Mouse (Mus musculus) heart, postnatal 0 days (tissue): ENCODE data around the gene Ckap2l. TPM values are rescaled to one million over a fixed set of nuclear protein-coding genes. Genes with fewer than 3 reads are reported as not detected.

ENCODE experiments used
- ATAC-seq: fragments of 200-750 bp; cut with Nextera tagmentation; 2 replicates; pipeline ENCODE4 v1.8.0; 2017; ENCODE audit warnings: low read depth, moderate number of reproducible peaks, moderate library complexity; ENCODE audit not compliant: insufficient read depth
- DNase-seq: peaks from one replicate; pipeline ENCODE4 v3.0.0-alpha.2; 2016; ENCODE audit warnings: low spot score
- H3K27ac ChIP-seq: fragments of 300-500 bp; sonication (generic); 2 replicates; pipeline ENCODE4 v1.5.1; 2014; ENCODE audit warnings: low read depth, mild to moderate bottlenecking
- H3K27me3 ChIP-seq: fragments of 300-500 bp; sonication (generic); 2 replicates; pipeline ENCODE4 v1.6.1; 2014; ENCODE audit warnings: low read length, mixed read lengths; ENCODE audit not compliant: control insufficient read depth, insufficient read depth
- H3K36me3 ChIP-seq: fragments of 300-500 bp; sonication (generic); replicated peaks from 2 replicates; pipeline ENCODE4 v1.6.1; 2014; ENCODE audit warnings: low read length, mixed read lengths; ENCODE audit not compliant: control insufficient read depth, insufficient read depth
- H3K4me1 ChIP-seq: fragments of 300-500 bp; sonication (generic); 2 replicates; pipeline ENCODE4 v1.6.1; 2014; ENCODE audit warnings: antibody characterized with exemption; ENCODE audit not compliant: control insufficient read depth, insufficient read depth
- H3K4me2 ChIP-seq: fragments of 300-500 bp; sonication (generic); 2 replicates; pipeline ENCODE4 v1.6.1; 2014; ENCODE audit warnings: low read depth, mild to moderate bottlenecking, low read length, moderate library complexity
- H3K4me3 ChIP-seq: fragments of 300-500 bp; sonication (generic); 2 replicates; pipeline ENCODE4 v1.5.1; 2014; ENCODE audit warnings: low read depth, low read length
- H3K9ac ChIP-seq: fragments of 300-500 bp; sonication (generic); replicated peaks from 2 replicates; pipeline ENCODE4 v1.6.1; 2014; ENCODE audit warnings: low read depth, low read length, mixed read lengths
- H3K9me3 ChIP-seq: fragments of 300-500 bp; sonication (generic); replicated peaks from 2 replicates; pipeline ENCODE4 v1.6.1; 2016; ENCODE audit warnings: low read length; ENCODE audit not compliant: control insufficient read depth
- CTCF ChIP-seq: IDR thresholded peaks from 2 replicates; pipeline ENCODE4 v1.5.1; 2016; ENCODE audit warnings: antibody characterized with exemption, control low read depth, low read depth
- EP300 ChIP-seq: IDR thresholded peaks from 2 replicates; pipeline ENCODE4 v1.6.1; 2016; ENCODE audit warnings: antibody characterized with exemption, low read depth
- WGBS: fragments of 180-500 bp; shearing (Covaris S2); extraction: QIAGEN DNeasy Blood & Tissue Kit; methylation state at CpG from one replicate; pipeline ENCODE4 v1.1.7; 2014; 5-methylcytosine and 5-hydroxymethylcytosine counted together
- polyA plus RNA-seq: library from polyadenylated mRNA; unstranded; fragments of >200 nt; fragmentation: Nextera tagmentation; extraction: Ambion mirVana; gene quantifications from 2 replicates; pipeline ENCODE4 v1.2.1, GENCODE M21; 2015
- total RNA-seq: library from RNA; depleted of rRNA; stranded (reverse); fragments of >200 nt; gene quantifications from 2 replicates; pipeline ENCODE4 v1.2.3, GENCODE M21; 2014; ENCODE audit warnings: low replicate concordance; rRNA removed

Ckap2l gene
- total and polyA plus RNA-seq, 2 experiments from 2014 or later = 12.6 to 16.2 TPM

DNA sequence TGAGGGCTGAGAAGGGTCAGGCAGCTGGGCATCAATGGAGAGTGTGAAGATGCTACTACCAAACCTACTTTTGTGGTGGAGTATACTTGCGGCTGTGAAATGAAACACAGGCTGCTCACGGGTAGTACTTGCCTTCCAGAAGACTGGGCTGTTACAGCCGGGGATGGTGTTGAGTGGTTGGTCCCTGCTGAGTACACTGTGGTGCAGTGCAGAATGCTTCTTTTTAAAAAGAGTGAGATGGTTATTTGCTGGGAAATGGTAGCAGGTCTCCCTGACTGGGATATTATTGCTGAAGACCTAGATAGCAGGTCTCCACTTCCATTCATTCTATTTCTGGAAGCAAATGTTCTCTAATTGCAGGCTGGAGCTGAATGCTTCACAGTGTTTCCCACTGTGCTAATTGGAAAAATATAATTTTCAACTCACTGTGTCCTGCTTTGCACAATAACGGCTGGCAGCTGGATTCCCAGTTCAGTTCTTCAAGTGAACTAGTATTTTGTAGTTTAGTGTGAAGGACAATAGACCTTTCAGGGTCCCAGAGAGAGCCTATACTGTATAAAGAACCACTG is 78.4 kb downstream of the Ckap2l start:
- H3K9ac ChIP-seq = no peak overlapping the region
- H3K36me3 ChIP-seq = no peaks in the 10 kb centered on the region; the same call in 1 of the 2 replicates
- H3K4me2 ChIP-seq = no peak overlapping the region
- no peak overlapping the region for H3K27ac ChIP-seq
- DNase-seq = no peak
- no peak for ATAC-seq
- H3K4me3 ChIP-seq = no peak overlapping the region
- 63% methylated on average over 4 of the region's 4 CpGs for WGBS
- TF ChIP-seq CTCF (no peak), EP300 (no peak)
- no peaks in the 10 kb centered on the region for H3K4me1 ChIP-seq
- no peaks in the 10 kb centered on the region for H3K9me3 ChIP-seq
- H3K27me3 ChIP-seq = no peaks in the 10 kb centered on the region

Other genes with a start within 250 kb of the Ckap2l start
- 0.54 TPM in 1 of 2 replicates, not detected in the other for gene Vinac1, start 249.0 kb downstream of the Ckap2l start, total RNA-seq
- gene Vinac1, start 249.0 kb downstream of the Ckap2l start, polyA plus RNA-seq = 0.03 TPM in 1 of 2 replicates, not detected in the other
- 7.1 and 9.4 TPM in 2 replicates for gene Ttl, start 231.3 kb downstream of the Ckap2l start, total RNA-seq
- gene Ttl, start 231.3 kb downstream of the Ckap2l start, polyA plus RNA-seq = 5.6 and 6.4 TPM in 2 replicates
- 13.6 and 15.8 TPM in 2 replicates for gene Polr1b, start 196.2 kb downstream of the Ckap2l start, total RNA-seq
- 6.8 and 7.6 TPM in 2 replicates for gene Polr1b, start 196.2 kb downstream of the Ckap2l start, polyA plus RNA-seq
- gene Chchd5, start 167.5 kb downstream of the Ckap2l start, total RNA-seq = 9.9 and 19.4 TPM in 2 replicates
- gene Chchd5, start 167.5 kb downstream of the Ckap2l start, polyA plus RNA-seq = 17.6 and 19.9 TPM in 2 replicates
- gene Slc20a1, start 98.4 kb downstream of the Ckap2l start, total RNA-seq = 37.1 and 46.8 TPM in 2 replicates
- gene Slc20a1, start 98.4 kb downstream of the Ckap2l start, polyA plus RNA-seq = 7.0 and 8.7 TPM in 2 replicates
- gene Il1a, start 12.8 kb upstream of the Ckap2l start, total RNA-seq = 1.4 TPM in 1 of 2 replicates, not detected in the other
- gene Il1a, start 12.8 kb upstream of the Ckap2l start, polyA plus RNA-seq = 0.12 and 0.30 TPM in 2 replicates
- 0.62 TPM in 1 of 2 replicates, not detected in the other for gene Il1b, start 73.9 kb upstream of the Ckap2l start, total RNA-seq
- 0.27 and 0.71 TPM in 2 replicates for gene Il1b, start 73.9 kb upstream of the Ckap2l start, polyA plus RNA-seq
- gene F830045P16Rik, start 239.4 kb upstream of the Ckap2l start, total RNA-seq = not detected in 2 replicates
- not detected in 2 replicates for gene F830045P16Rik, start 239.4 kb upstream of the Ckap2l start, polyA plus RNA-seq